In genomic region chr4:140648443-140649206, GRCm38 (mm10) we compare ENCODE assay signal across 7 mouse cellular contexts. TPM values are rescaled to one million over a fixed set of nuclear protein-coding genes. Genes with fewer than 3 reads are reported as not detected.
DNase-seq lines count a peak whose midpoint lies in the region; ATAC-seq and TF ChIP-seq lines count a peak whose summit lies in the region.

No protein-coding gene starts in this region.

- ATAC-seq in intestine, embryonic 16.5 days = peak; percentile 76
- ATAC-seq in megakaryocyte progenitor cell, adult 5-6 weeks (replicated peaks; ENCODE audit: poor library complexity) = 0 out of 2 replicates have a peak, but pooled peaks have one; percentile 14
- ATAC-seq in stomach, postnatal 0 days (ENCODE audit: low FRiP score, low TSS enrichment) = peak; percentile 70

- no peak for DNase-seq in testis, postnatal 14 days (ENCODE audit: low spot score)
- peak; percentile 75 for DNase-seq in cerebellum, adult 9-10 months
- DNase-seq in frontal cortex, postnatal 36 days (ENCODE audit: low spot score in 2 of 2) = peak; percentile 47 to 54
- DNase-seq in stomach, postnatal 0 days (ENCODE audit: low spot score) = peak; percentile 57

- TF ChIP-seq EP300 in stomach, postnatal 0 days (optimal IDR thresholded peaks at IDR 0.05) = no peak

- no peak for TF ChIP-seq CTCF in testis, adult 2 months (IDR thresholded peaks at IDR 0.05; ENCODE audit: control insufficient read depth, insufficient read depth, insufficient replicate concordance, low read depth, low read length)
- no peak for TF ChIP-seq CTCF in stomach, postnatal 0 days (IDR thresholded peaks at IDR 0.05; ENCODE audit: low read depth)

- H3K4me3 ChIP-seq in testis, adult 2 months (ENCODE audit: control insufficient read depth, low read depth, low read length) = peak overlapping the region; percentile 70
- peak overlapping the region; percentile 76 for H3K4me3 ChIP-seq in intestine, embryonic 16.5 days (ENCODE audit: low read length)
- peak overlapping the region; percentile 59 for H3K4me3 ChIP-seq in stomach, postnatal 0 days (ENCODE audit: low read depth, low read length)

- H3K4me2 ChIP-seq in intestine, embryonic 16.5 days (ENCODE audit: low read depth, low read length) = peak overlapping the region; percentile 85
- H3K4me2 ChIP-seq in stomach, postnatal 0 days (replicated peaks; ENCODE audit: low read depth) = peak overlapping the region; percentile 80

- no peaks in the 10 kb centered on the region for H3K36me3 ChIP-seq in testis, adult 2 months (ENCODE audit: control insufficient read depth, insufficient read depth, low read length)
- no peaks in the 10 kb centered on the region for H3K36me3 ChIP-seq in intestine, embryonic 16.5 days (ENCODE audit: control insufficient read depth, insufficient read depth, low read length)
- no peaks in the 10 kb centered on the region for H3K36me3 ChIP-seq in stomach, postnatal 0 days (ENCODE audit: control insufficient read depth, insufficient read depth, low read length)

- no peaks in the 10 kb centered on the region for H3K27me3 ChIP-seq in testis, adult 2 months (ENCODE audit: control insufficient read depth, insufficient read depth, low read length)
- no peaks in the 10 kb centered on the region for H3K27me3 ChIP-seq in intestine, embryonic 16.5 days (replicated peaks; ENCODE audit: control insufficient read depth, insufficient read depth, low read length)
- H3K27me3 ChIP-seq in stomach, postnatal 0 days (ENCODE audit: control insufficient read depth, insufficient read depth, low read length) = no peaks in the 10 kb centered on the region

- under 1% methylated on average over 36 of the region's 50 CpGs for WGBS in intestine, embryonic 16.5 days
- 2% methylated on average over 28 of the region's 50 CpGs for WGBS in stomach, postnatal 0 days

- TF ChIP-seq POLR2A in testis, adult 2 months (IDR thresholded peaks at IDR 0.05; ENCODE audit: control insufficient read depth, low read depth, low read length) = no peak

- no peak overlapping the region for H3K27ac ChIP-seq in testis, adult 2 months (ENCODE audit: control insufficient read depth, insufficient read depth, low read depth, low read length)
- H3K27ac ChIP-seq in intestine, embryonic 16.5 days (ENCODE audit: low read length) = peak overlapping the region; percentile 83
- H3K27ac ChIP-seq in stomach, postnatal 0 days (replicated peaks) = peak overlapping the region; percentile 83

- no peaks in the 10 kb centered on the region for H3K9me3 ChIP-seq in intestine, embryonic 16.5 days (ENCODE audit: control insufficient read depth, low read length)
- H3K9me3 ChIP-seq in stomach, postnatal 0 days (ENCODE audit: control insufficient read depth, low read length) = no peaks in the 10 kb centered on the region

- H3K4me1 ChIP-seq in testis, adult 2 months (ENCODE audit: control insufficient read depth, insufficient read depth, low read length) = peaks cover 9% of the 10 kb centered on the region
- H3K4me1 ChIP-seq in intestine, embryonic 16.5 days (ENCODE audit: control insufficient read depth, insufficient read depth, low read length) = peaks cover 12% of the 10 kb centered on the region
- no peaks in the 10 kb centered on the region; the same call in 1 of the 2 replicates for H3K4me1 ChIP-seq in stomach, postnatal 0 days (replicated peaks; ENCODE audit: control insufficient read depth, insufficient read depth)

- H3K9ac ChIP-seq in intestine, embryonic 16.5 days (ENCODE audit: low read depth, low read length) = peak overlapping the region; percentile 92
- peak overlapping the region; percentile 87 for H3K9ac ChIP-seq in stomach, postnatal 0 days (ENCODE audit: low read length)

RNA-seq across cellular contexts. Expression of gene Arhgef10l, which starts 17.2 kb away (rescaled TPM):
- 5.9 and 7.2 TPM in 2 replicates for polyA plus RNA-seq in testis, adult 2 months (2012; rRNA removed)
- 12.1 and 14.3 TPM in 2 replicates for polyA plus RNA-seq in intestine, embryonic 16.5 days (2015; fragmentation: Nextera tagmentation; extraction: Ambion mirVana)
- total RNA-seq in megakaryocyte progenitor cell, adult 5-6 weeks (2015) = 1.1 and 3.8 TPM in 2 replicates
- 2.6 and 8.5 TPM in 2 replicates for total RNA-seq in megakaryocyte progenitor cell, adult 5-6 weeks (2017)
- polyA plus RNA-seq in stomach, postnatal 0 days (2015; fragmentation: Nextera tagmentation; extraction: Ambion mirVana) = 11.3 and 12.7 TPM in 2 replicates

RNA-seq across cellular contexts. Expression of gene Rcc2, which starts 51.7 kb away (rescaled TPM):
- 30.0 and 32.1 TPM in 2 replicates for polyA plus RNA-seq in testis, adult 2 months (2012; rRNA removed)
- polyA plus RNA-seq in intestine, embryonic 16.5 days (2015; fragmentation: Nextera tagmentation; extraction: Ambion mirVana) = 12.6 and 13.7 TPM in 2 replicates
- total RNA-seq in megakaryocyte progenitor cell, adult 5-6 weeks (2015) = 76.5 and 77.3 TPM in 2 replicates
- 152 and 159 TPM in 2 replicates for total RNA-seq in megakaryocyte progenitor cell, adult 5-6 weeks (2017)
- 18.9 and 20.4 TPM in 2 replicates for polyA plus RNA-seq in stomach, postnatal 0 days (2015; fragmentation: Nextera tagmentation; extraction: Ambion mirVana)

Comparison
In these comparisons a context has a peak if more than half of its experiments do, and no peak if none do; other contexts are left out.
1. ATAC-seq: peak in every context shown above with its lines; median percentile 76 in intestine, embryonic 16.5 days; 70 in stomach, postnatal 0 days; 14 in megakaryocyte progenitor cell, adult 5-6 weeks.